Mouse (Mus musculus) NIH3T3 (cell line): ENCODE data around the gene Magi1.
"Not testable (repeated sequence)": the region's sequence is repeated elsewhere in the genome, so short reads cannot be mapped to it uniquely, and the experiment has no call there.

ENCODE experiments used
- DNase-seq: peaks from one replicate; pipeline ENCODE4 v3.0.0-alpha.2; 2012; ENCODE audit warnings: low read depth

Gene Magi1

GRCm38 (mm10) chr6:94060621-94061213, 223.0 kb downstream of the Magi1 start:
- no peak for DNase-seq

DNA sequence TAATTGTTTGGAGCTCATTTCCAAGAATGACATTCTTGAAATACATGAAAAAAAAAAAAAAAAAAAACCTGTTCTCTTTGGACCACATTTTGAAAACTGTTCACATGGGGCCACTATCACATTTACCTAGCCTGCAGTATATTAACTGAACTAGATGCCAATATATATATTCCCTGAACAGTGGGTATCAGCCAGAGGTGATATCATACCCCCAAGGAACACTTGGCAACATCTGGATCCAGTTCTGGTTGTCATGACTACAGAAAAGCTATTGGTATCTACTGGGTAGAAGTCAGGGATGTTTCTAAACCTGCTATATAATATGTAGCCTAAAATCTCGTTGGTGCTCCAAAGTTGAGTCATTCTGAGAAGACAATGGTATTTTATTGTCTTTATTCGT, 224.6 kb downstream of the Magi1 start:
- peak; percentile 50 for DNase-seq

- DNase-seq, result peak; percentile 61
Measured at GRCm38 (mm10) chr6:94053920-94054319, 229.8 kb downstream of the Magi1 start.

DNA sequence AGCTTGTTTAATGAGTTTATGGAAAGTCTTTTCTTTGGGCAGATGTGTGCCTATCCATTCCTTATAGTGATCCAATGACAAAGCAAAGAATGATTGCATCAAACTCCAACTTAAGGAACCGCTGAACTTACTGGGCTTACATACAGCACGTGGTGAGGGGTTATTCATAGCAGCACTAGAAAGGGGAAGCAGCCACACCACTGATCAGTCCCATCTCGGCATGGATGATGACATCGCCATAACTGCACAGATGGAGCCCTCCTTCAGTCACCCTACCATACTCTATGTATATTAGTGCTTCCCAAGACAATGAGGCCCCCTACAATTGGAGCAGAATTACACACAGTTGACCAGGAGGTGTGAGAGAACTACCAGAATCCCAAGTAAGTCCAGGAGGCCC, 238.5 kb downstream of the Magi1 start:
- DNase-seq, result no peak

- no peak for DNase-seq
Measured at GRCm38 (mm10) chr6:94043461-94043860, 240.3 kb downstream of the Magi1 start.

DNA sequence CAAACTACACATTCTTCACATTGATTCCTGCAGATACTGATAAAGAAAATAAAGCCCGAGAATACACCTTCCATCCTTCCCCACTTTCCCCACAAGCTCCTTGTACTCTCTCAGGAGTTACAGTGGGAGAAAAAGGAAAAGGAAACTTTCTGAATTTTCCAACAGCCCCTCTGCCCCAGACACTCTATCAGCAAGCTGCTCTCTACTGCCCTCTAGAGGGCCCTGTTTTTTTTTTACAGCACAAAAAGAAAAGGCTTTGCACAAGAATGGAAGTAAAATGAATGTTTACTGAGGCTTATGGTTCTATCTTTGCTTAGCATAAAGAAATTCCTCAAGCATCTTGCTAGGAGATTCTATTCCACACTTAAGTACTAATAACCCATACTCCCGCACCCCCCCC, 243.6 kb downstream of the Magi1 start:
- DNase-seq, result peak; percentile 45

DNA sequence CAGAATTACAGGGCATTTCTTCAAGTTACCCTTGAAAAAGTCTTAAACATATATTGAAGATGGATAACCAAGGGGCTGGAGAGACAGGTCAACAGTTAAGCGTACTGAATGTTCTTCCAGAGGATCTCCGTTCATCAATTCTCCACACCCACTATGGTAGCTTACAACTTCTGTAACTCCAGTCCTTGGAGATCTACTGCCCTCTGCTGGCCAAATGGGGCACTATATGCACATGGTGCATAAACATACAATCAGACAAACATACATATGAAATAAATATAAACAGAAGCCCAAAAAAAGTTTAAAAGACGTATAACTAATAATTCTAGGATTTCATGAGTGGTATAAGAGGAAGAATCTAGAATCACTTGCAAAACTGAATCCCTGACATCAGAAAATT, 244.8 kb downstream of the Magi1 start:
- DNase-seq, result peak; percentile 14

DNA sequence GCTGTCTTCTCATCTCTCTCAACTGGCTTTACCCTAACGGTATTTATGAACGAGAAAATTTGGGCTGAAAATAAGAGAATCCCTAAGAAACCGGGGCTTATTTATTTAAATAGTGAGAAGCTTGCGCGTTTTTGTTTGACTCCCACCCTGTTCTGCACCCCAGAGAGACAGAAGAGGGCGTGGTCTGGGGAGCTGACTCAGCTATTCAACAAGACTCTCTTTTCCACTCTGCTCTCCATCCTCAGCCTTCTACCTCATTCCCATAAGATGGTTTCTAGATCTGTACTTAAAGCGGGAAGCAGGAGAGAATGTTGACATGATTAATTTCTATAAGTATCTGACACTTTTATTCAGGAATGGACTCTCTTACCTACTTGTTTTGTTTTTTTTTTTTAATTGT, 247.2 kb downstream of the Magi1 start:
- no peak for DNase-seq

- DNase-seq, result no peak
Measured at GRCm38 (mm10) chr6:94026361-94026760, 257.4 kb downstream of the Magi1 start.

- DNase-seq, result no peak
Measured at GRCm38 (mm10) chr6:94022437-94022836, 261.3 kb downstream of the Magi1 start.

GRCm38 (mm10) chr6:94021239-94021962, 262.3 kb downstream of the Magi1 start:
- DNase-seq, result no peak

DNA sequence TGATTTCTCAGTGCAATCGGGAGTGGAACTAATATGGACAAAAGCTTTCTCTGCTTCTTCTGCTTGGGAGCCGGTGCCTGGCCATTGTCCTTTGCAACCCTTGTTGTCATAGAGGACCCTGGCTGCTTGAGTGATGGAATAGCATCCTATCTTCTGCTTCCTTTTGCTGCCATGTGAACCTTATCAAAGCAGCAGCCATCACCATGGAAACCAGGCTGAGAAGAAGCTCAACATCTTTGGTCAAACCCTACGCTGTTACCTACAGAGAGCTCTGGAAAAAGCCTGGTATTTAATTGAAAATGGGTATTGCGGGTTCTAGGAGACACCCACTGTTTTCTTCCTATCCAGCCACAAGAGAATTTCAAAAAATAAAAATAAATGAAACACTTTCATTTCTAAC, 263.2 kb downstream of the Magi1 start:
- no peak for DNase-seq

DNA sequence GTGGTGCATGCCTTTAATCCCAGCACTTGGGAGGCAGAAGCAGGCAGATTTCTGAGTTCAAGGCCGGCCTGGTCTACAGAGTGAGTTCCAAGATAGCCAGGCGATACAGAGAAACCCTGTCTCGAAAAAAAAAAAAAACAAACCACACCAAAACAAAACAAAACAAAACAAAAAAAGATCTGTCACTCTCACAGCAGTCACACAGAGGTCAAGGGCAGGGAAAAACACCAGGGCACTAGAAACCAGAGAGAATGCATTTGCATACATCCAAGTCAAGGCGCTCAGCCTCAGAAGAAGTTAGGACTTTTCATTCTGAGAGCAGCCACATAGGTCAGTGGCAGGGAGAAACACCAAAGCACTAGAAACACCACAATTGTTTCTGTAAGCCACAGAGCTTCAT, 263.8 kb downstream of the Magi1 start:
- no peak for DNase-seq

DNA sequence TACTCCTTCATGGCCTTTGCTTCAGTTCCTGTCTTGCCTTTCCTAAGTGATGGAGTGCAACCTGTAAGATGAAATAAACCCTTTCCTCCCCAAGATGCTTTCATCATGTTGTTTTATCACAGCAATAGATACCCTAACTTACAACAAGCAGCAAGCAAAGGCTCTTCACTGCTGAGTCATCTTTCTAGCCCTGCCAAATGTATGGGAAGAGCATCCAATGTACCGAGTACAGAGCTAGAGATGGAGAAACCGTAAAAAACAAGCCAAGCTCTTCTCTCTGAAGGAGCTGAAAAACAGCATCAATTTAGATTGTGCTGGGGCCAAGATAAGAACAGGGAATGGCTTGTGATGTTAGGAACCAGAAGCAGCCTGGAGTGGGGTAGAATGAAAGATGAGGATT, 270.0 kb downstream of the Magi1 start:
- DNase-seq, result peak; percentile 19

DNA sequence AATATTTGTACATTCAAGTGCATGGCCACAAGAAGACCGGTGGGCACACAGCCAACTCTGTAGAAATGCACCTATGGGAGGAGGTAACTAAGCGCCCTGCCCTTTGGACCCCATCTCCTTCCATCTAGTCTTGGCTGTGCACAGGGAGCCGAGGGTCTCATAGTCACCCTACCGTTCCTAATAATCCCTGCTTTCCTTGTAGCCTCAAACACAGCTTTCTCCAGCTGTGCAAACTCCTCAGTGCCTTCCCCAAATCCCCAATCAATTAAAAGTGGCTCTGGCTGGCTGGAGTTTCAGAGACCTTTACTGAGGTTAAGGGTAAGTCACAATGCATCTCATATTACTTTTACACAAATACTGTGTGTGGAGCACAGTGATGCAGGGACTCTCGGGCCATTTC, 271.8 kb downstream of the Magi1 start:
- peak; percentile 15 for DNase-seq

DNA sequence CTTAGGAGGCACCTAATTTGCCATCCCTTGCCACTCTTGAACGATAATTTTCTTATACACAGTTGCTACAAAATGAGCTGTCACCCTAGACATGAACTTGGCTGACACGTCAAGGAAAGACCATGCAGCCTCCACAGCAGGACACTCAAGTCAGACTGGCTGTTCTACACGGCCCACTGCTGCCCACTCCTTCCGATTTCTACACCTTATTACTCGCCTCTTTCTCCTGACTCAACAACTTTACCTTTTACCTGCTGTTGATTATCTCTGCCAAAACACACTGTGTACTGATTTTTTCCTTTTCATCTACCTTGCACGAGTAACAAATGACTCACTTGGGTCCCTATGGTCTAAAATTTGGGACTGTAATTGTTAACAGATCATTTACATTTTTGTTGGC, 272.2 kb downstream of the Magi1 start:
- DNase-seq, result no peak

DNA sequence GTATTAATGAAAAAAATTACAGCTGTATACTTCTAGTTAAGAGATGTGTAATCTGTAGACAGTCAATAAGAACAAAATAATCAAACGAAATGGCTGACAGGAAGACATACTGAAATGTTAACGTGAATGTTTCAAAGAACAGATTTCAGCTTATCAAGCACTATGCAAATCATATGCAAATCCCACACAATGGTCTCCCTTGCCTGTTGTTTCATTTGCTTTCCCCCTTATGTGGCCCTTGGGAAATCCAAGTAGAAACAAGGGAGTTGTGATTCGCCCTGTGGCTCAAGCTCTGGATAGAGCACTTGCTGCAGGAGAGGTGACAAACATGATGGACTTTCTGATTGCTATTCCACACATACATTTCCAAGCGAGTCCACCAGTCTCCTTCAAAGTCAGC, 275.1 kb downstream of the Magi1 start:
- no peak for DNase-seq

DNA sequence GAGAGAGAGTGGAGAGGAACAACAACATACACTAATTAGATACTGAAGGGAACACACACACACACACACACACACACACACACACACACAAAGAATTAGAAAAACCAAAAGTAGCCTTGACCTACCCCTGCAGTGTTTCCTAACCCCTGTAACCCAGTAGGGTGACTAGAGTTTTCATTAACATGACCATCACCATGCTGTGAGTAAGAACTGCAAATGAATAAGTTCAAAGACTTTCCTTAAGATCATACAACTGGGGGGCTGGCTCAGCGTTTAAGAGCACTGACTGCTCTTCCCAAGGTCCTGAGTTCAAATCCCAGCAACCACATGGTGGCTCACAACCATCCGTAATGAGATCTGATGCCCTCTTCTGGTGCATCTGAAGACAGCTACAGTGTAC, 280.1 kb downstream of the Magi1 start:
- DNase-seq, result not testable (repeated sequence)

DNA sequence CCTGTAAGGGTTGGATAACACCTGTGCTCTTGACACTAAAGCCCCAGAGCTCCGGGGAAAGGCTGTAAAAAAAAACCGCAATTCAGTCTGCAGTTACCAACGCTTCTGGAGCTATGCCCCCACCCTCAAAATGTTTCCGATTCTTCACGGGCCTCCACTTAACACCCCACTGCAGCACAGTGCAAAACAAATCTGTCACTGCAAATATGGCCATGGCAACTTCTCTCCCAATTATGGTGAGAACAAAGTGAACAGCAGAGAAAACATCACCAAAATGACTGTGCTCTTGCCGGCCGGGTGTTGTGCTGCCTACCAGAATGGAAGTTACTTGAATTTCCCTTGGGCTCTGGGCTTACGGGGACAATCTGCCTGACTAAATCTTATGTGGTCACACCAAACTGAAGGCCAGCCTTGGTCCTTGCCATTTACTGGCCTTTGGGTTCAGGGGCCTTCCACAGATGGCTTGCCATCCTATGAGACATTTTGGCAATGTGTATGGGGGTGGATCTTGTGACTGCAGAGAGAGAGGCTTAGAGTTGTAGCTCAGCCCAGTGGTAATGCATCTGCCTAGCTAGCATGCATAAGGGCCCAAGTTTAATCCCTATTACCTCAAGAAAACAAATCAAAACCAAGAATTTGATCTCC, 286.8 kb downstream of the Magi1 start:
- DNase-seq, result no peak

DNA sequence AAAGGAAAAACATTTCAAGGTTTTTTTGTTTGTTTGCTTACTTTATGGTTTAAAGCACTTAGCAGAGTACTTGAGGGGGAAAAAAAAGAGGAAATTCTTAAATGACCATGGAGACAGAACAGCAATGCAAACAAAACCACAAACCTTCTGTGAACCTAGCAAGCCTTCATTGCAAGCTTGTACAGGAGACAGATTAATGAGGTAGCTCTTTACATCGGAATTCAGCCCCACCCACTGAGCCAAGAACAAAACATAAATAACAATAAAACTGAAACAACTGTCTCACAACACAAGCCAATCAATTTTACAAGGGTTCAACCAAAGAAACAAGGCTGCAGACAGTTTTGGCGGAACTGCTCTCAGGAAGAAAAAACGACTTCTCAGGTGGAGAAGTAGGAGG, 296.2 kb downstream of the Magi1 start:
- no peak for DNase-seq

GRCm38 (mm10) chr6:93985111-93985510, 298.6 kb downstream of the Magi1 start:
- peak; percentile 35 for DNase-seq

GRCm38 (mm10) chr6:93983551-93983950, 300.2 kb downstream of the Magi1 start:
- DNase-seq, result no peak

DNA sequence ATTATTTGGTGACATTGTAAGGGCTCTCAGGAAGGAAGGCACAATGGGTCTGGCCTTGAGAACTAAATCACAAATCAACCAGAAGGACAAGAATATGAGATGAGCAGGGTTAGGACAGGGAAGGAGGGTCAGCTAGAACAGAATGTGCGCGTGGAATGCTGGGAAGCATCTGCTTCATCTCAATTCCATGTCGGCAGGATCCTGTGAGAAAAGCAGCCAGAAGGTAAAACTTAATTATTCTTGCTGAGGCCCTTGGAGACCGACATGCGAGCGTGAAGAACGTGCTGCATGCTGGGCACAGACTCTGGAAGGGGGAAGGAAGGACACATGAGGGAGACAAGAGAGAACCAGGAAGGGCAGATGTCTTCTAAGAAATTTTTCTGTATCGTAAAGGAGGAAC, 302.5 kb downstream of the Magi1 start:
- no peak for DNase-seq

DNA sequence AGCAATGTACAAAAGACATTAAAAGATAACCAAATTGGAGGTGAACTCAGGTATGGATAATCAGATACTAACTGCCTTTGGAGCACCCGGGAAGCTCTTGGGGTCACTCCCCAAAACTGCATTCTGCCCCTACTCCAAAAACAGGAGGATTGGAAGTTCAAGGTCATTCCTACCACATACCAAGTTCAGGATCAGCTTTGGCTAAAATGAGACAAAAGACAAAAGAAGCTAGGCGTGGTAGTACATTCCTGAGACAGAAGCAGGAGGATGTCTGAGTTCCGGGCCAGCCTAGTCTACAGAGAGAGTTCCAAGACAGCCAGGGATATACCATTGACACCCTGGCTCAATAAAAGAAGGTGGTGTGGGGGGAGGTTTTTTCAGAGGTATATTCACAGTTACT, 304.5 kb downstream of the Magi1 start:
- DNase-seq, result no peak
